Mouse (Mus musculus) limb, embryonic 10.5 days (tissue): ENCODE results near the gene Cyth3. TPM values are rescaled to one million over a fixed set of nuclear protein-coding genes. Genes with fewer than 3 reads are reported as not detected.
A peak's percentile ranks its signal among the peaks of the same experiment; 100 is the strongest.

Source experiments
- DNase-seq: peaks from one replicate; pipeline ENCODE4 v3.0.0-alpha.2; 2017; ENCODE audit warnings: low spot score
- H3K27ac ChIP-seq: fragments of 300-500 bp; sonication (generic); 2 replicates; pipeline ENCODE4 v1.5.1; 2016; ENCODE audit warnings: mild to moderate bottlenecking
- H3K27me3 ChIP-seq: fragments of 300-500 bp; sonication (generic); 2 replicates; pipeline ENCODE4 v1.6.1; 2016; ENCODE audit warnings: low read depth, mild to moderate bottlenecking; ENCODE audit not compliant: poor library complexity, severe bottlenecking
- H3K36me3 ChIP-seq: fragments of 300-500 bp; sonication (generic); 2 replicates; pipeline ENCODE4 v1.6.1; 2016; ENCODE audit warnings: mild to moderate bottlenecking, moderate library complexity
- H3K4me1 ChIP-seq: fragments of 300-500 bp; sonication (generic); 2 replicates; pipeline ENCODE4 v1.6.1; 2016
- H3K4me3 ChIP-seq: fragments of 300-500 bp; sonication (generic); 2 replicates; pipeline ENCODE4 v1.5.1; 2016; ENCODE audit warnings: mild to moderate bottlenecking, moderate library complexity
- H3K9me3 ChIP-seq: fragments of 300-500 bp; sonication (generic); replicated peaks from 2 replicates; pipeline ENCODE4 v1.6.1; 2016; ENCODE audit warnings: mild to moderate bottlenecking
- WGBS: fragments of 180-500 bp; shearing (Covaris S2); methylation state at CpG from one replicate; pipeline ENCODE4 v1.1.7; 2016; 5-methylcytosine and 5-hydroxymethylcytosine counted together
- polyA plus RNA-seq: library from polyadenylated mRNA; unstranded; fragments of >200 nt; fragmentation: Nextera tagmentation; extraction: Ambion mirVana; gene quantifications from 2 replicates; pipeline ENCODE4 v1.2.1, GENCODE M21; 2016

Cyth3 gene
- polyA plus RNA-seq, 1 experiment from 2014 or later = 59.2 TPM

DNA sequence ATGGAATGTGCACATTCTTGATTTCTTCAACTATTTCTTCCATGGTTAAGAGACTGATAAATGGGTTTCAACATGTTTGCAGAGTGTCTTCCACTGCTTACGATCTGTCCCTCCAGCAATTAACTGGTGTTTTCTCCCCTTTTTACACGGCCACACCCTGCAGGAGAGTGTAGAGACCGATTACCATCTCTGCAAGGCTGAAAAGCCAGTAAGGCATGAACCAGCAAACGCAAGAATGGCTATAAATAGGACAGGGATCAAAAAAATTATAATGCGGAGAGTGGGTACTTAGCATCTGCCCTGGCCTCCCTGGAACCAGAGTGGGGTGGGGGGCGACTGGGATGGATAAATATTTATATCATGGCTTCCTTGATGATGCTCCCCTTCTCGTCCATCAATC lies 3.7 kb upstream of the Cyth3 start:
- Histone ChIP-seq H3K9me3 (no peaks in the 10 kb centered on the region), H3K4me3 (no peak overlapping the region), H3K4me1 (peaks cover 57% of the 10 kb centered on the region), H3K27ac (peak overlapping the region; percentile 75; the same call in 1 of the 2 replicates), H3K27me3 (no peaks in the 10 kb centered on the region), H3K36me3 (no peaks in the 10 kb centered on the region)
- no peak for DNase-seq
- WGBS = 68% methylated on average over 7 of the region's 7 CpGs

DNA sequence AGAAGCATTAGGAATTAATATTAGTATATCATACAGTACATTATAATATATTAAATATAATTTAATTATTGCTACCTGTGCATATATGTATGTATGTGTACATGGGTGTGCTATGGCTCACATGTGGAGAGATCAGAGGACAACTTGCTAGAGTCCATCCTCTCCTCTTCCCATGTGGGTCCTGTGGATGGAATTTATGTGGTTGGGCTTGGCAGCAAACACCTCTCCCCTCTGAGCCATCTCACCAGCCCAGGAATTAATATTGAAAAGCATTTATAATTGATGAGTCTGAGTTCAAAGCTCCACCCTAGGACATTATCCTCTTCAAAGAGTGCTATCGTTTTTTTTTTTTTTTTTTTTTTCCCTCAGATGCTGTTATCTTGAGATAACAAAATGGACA lies 2.1 kb upstream of the Cyth3 start:
- Histone ChIP-seq H3K27ac (no peak overlapping the region), H3K4me1 (peaks cover 69% of the 10 kb centered on the region), H3K27me3 (no peaks in the 10 kb centered on the region), H3K36me3 (no peaks in the 10 kb centered on the region), H3K9me3 (no peaks in the 10 kb centered on the region), H3K4me3 (no peak overlapping the region)
- WGBS = 32% methylated on average over 1 of the region's 1 CpGs
- no peak for DNase-seq

GRCm38 (mm10) chr5:143620941-143621340 lies 1.3 kb upstream of the Cyth3 start:
- Histone ChIP-seq H3K9me3 (no peaks in the 10 kb centered on the region), H3K4me3 (no peak overlapping the region), H3K27ac (0 out of 2 replicates have a peak overlapping the region, but pooled peaks have one; percentile 34), H3K36me3 (no peaks in the 10 kb centered on the region), H3K4me1 (peaks cover 75% of the 10 kb centered on the region), H3K27me3 (no peaks in the 10 kb centered on the region)
- WGBS = 52% methylated on average over 13 of the region's 13 CpGs
- peak; percentile 68 for DNase-seq

DNA sequence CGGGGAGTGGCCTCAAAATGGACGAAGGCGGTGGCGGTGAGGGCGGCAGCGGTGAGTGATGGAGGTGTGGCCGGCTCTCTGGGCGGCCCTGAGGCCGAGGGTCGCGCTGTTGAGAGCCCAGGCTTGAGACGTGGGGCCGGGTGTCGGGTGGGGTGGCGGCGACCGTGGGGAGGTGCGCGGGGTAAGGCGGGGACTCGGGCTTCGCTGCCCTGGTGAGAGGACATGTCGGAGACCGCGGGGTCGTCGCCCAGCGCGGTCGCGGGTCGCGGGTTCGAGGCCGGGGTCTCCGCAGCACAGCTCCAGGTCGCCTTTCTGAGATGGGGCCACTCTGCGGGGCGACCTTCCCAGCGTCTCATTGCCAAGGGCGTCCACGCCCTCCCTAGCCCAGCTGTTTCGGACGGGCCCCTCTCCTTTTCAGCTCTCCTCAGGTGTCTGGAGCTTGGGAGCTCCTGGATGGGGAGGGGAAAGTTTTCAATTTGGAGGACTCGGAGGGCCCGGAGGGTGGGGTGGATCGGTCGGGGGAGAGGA lies 440 bp downstream of the Cyth3 start:
- peak overlapping the region; percentile 76 for H3K4me3 ChIP-seq
- H3K36me3 ChIP-seq = 0 out of 2 replicates have a peak, but pooled peaks cover 3% of the 10 kb centered on the region
- peak overlapping the region; percentile 95 for H3K27ac ChIP-seq
- WGBS = under 1% methylated on average over 48 of the region's 48 CpGs
- no peaks in the 10 kb centered on the region for H3K9me3 ChIP-seq
- no peak for DNase-seq
- peaks cover 75% of the 10 kb centered on the region for H3K4me1 ChIP-seq
- no peaks in the 10 kb centered on the region for H3K27me3 ChIP-seq

GRCm38 (mm10) chr5:143623356-143624295 lies 1.4 kb downstream of the Cyth3 start:
- Histone ChIP-seq H3K36me3 (peaks cover 9% of the 10 kb centered on the region; the same call in 1 of the 2 replicates), H3K4me3 (peak overlapping the region; percentile 76), H3K9me3 (no peaks in the 10 kb centered on the region), H3K4me1 (peaks cover 66% of the 10 kb centered on the region), H3K27me3 (no peaks in the 10 kb centered on the region), H3K27ac (peak overlapping the region; percentile 95; the same call in 1 of the 2 replicates)
- 64% methylated on average over 19 of the region's 19 CpGs for WGBS
- no peak for DNase-seq

- Histone ChIP-seq H3K4me1 (peaks cover 58% of the 10 kb centered on the region), H3K36me3 (peaks cover 12% of the 10 kb centered on the region), H3K27ac (no peak overlapping the region), H3K27me3 (no peaks in the 10 kb centered on the region), H3K9me3 (no peaks in the 10 kb centered on the region), H3K4me3 (no peak overlapping the region; the same call in 1 of the 2 replicates)
- 89% methylated on average over 3 of the region's 3 CpGs for WGBS
- no peak for DNase-seq
These were observed 2.2 kb downstream of the Cyth3 start for GRCm38 (mm10) chr5:143624449-143624848.

DNA sequence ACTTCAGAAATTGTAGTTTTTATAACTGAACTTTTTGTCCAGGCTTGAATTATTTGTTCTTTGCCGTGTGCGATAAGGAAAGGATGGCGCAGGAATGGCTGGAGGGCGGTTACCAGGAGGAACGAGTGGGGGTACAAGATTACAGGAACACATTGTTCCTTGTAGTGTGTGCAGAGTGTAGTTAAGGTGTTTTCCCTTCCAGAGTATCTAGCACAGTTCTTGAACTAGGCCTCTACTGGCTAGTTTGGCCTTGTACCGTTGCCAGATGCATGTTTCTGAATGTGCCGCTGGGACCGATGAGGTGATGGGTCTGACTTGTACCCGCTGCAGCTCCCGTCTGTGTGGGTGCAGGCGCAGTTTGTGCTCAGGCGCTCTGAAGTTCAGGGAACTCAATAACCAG lies 3.2 kb downstream of the Cyth3 start:
- WGBS = 86% methylated on average over 12 of the region's 12 CpGs

DNA sequence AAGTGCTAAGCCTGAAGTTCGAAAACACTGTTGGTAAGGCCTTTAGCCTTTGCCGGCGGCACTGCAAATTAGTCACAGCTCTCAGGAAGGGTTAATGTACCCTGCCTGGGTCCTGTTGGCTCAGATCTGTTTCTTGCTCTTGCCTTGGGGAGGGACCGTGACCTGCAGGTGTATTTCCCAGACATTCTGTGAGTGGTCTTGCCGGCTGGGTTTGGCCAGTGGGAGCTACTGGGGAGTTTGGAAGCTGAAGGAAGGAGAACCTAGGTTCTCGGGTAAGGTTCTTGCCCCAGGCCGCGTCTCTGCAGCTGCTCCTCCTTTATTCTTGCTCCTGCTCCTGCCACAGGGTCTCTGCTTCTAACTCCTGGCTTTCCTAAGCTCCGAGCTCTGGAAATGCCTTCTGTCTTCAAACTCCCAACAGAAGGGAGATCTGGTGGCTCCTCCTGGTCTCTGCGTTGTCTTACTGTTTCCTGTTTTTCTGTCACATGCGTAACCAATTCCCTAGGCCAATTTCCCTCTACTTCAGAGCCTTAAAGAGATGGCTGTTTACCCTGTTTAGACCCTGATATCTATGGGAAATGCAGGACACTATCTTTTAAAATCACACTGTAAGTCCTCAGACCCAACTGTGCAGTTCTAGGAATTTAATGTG lies 3.8 kb downstream of the Cyth3 start:
- no peaks in the 10 kb centered on the region for H3K9me3 ChIP-seq
- H3K27me3 ChIP-seq = no peaks in the 10 kb centered on the region
- 57% methylated on average over 11 of the region's 11 CpGs for WGBS
- DNase-seq = no peak
- peaks cover 24% of the 10 kb centered on the region for H3K36me3 ChIP-seq
- H3K4me1 ChIP-seq = peaks cover 51% of the 10 kb centered on the region
- H3K4me3 ChIP-seq = no peak overlapping the region
- peak overlapping the region; percentile 32 for H3K27ac ChIP-seq

More for the DNA sequence above, 3.2 kb downstream of the Cyth3 start:
- H3K27me3 ChIP-seq = no peaks in the 10 kb centered on the region
- DNase-seq = no peak
- H3K4me1 ChIP-seq = peaks cover 55% of the 10 kb centered on the region
- H3K9me3 ChIP-seq = no peaks in the 10 kb centered on the region
- peaks cover 22% of the 10 kb centered on the region for H3K36me3 ChIP-seq
- H3K27ac ChIP-seq = peak overlapping the region; percentile 32
- H3K4me3 ChIP-seq = no peak overlapping the region

DNA sequence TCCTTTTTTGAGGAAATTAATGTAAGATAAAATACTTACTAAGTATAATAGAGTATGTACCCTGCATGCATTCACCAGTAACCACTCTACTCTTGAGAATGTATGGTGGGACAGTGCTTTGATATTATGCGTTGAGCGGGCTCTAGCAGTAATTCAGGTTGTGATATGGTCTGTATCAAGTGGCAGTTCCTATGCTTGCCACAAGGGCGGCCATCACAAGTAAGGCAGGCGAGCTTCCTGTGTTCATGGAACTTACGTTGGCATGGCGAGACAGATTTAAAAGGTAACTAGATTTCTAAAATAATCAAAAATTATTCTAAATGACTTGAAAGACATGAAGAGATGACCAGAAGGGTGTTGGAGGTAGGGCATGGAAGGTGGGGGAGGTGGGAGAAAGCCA lies 5.3 kb downstream of the Cyth3 start:
- Histone ChIP-seq H3K36me3 (peaks cover 24% of the 10 kb centered on the region), H3K4me3 (no peak overlapping the region), H3K27ac (no peak overlapping the region), H3K27me3 (no peaks in the 10 kb centered on the region), H3K9me3 (no peaks in the 10 kb centered on the region), H3K4me1 (peaks cover 51% of the 10 kb centered on the region)
- no peak for DNase-seq
- WGBS = 94% methylated on average over 6 of the region's 6 CpGs

GRCm38 (mm10) chr5:143627926-143628325 lies 5.7 kb downstream of the Cyth3 start:
- WGBS = 90% methylated on average over 1 of the region's 1 CpGs
- Histone ChIP-seq H3K27ac (no peak overlapping the region), H3K4me1 (peaks cover 51% of the 10 kb centered on the region), H3K4me3 (no peak overlapping the region), H3K27me3 (no peaks in the 10 kb centered on the region), H3K9me3 (no peaks in the 10 kb centered on the region), H3K36me3 (peaks cover 24% of the 10 kb centered on the region)
- no peak for DNase-seq

DNA sequence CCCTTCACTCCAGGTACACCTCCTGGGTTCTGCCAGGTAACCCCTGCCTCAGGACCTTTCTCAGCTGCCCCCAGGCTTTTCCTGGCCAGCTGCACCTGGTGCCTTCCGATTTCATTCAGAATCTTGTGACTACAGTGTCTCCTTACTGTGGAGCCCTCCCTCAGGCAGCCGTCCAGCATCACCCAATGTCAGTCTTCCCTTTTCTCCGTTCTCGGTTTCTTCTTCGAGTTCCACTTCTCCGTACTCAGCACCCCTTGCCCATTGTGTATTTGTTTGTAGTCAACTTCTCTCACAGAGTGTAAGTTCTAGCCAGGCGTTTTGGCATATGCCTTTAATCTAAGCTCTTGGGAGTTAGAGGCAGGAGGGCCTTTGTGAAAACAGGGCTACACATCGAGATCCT lies 7.4 kb downstream of the Cyth3 start:
- Histone ChIP-seq H3K27me3 (no peaks in the 10 kb centered on the region), H3K9me3 (no peaks in the 10 kb centered on the region), H3K36me3 (peaks cover 24% of the 10 kb centered on the region), H3K27ac (no peak overlapping the region), H3K4me1 (peaks cover 53% of the 10 kb centered on the region), H3K4me3 (no peak overlapping the region)
- WGBS = 94% methylated on average over 8 of the region's 8 CpGs
- no peak for DNase-seq

GRCm38 (mm10) chr5:143630214-143630613 lies 8.0 kb downstream of the Cyth3 start:
- peaks cover 55% of the 10 kb centered on the region for H3K4me1 ChIP-seq
- no peak overlapping the region for H3K4me3 ChIP-seq
- 96% methylated on average over 3 of the region's 3 CpGs for WGBS
- H3K27me3 ChIP-seq = no peaks in the 10 kb centered on the region
- H3K9me3 ChIP-seq = no peaks in the 10 kb centered on the region
- H3K36me3 ChIP-seq = peaks cover 24% of the 10 kb centered on the region
- no peak overlapping the region for H3K27ac ChIP-seq
- DNase-seq = no peak

DNA sequence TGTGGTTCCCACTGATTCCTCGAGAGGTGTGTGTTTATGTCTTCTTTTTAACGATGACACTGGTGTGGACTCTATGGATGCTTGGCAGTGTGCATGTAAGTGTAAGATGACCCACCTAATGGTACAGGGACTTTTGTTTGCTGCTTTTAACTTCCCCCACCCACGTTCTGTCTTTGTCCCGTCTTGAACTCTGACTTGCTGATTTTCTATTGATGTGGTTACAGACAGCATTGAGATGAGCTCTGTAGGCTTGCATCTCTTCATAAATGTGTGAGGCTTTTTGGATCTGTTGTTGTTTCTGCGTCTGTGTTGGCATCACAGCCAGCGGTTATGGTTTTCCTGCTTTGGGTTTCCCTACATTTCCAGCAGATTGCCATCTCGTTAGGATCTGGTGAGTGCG lies 8.5 kb downstream of the Cyth3 start:
- Histone ChIP-seq H3K27me3 (no peaks in the 10 kb centered on the region), H3K4me1 (peaks cover 56% of the 10 kb centered on the region), H3K36me3 (peaks cover 24% of the 10 kb centered on the region), H3K9me3 (no peaks in the 10 kb centered on the region), H3K4me3 (no peak overlapping the region), H3K27ac (no peak overlapping the region)
- 94% methylated on average over 8 of the region's 8 CpGs for WGBS
- no peak for DNase-seq
